Mouse (Mus musculus): ENCODE measurements at regions not wholly inside any gene's neighbourhood (a gene's known extent, or its start where the extent isn't known, plus 50 kb on each side); places are given as distances from the start of the nearest gene placed in this dataset.

DNA sequence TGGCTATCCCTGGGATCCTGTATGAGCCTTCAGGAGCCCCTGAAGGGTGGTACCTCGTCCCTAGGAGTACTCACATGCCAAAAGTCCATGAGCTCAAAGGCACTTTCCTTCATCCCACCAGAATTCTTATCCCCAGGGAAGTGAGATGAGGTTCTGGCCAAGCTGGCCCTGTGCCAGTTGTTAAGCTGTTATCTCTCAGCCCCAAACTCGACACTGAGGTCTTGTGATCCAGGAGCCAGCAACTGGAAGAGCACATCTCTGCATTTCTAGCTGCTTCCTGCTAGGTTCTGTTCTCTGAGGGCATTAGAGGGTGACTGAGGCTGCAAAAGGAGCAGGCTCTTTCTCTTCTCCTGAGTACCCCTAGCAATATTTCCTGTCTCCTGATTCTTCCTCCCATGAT is 92.1 kb upstream of the Rbbp6 start:
- no peak for TF ChIP-seq EP300 (IDR thresholded peaks at IDR 0.05)
- TF ChIP-seq CTCF (IDR thresholded peaks at IDR 0.05): no peak
